Mouse (Mus musculus) retina, postnatal 1 day (tissue): ENCODE data around the gene Itga2b.

Experiments used
- DNase-seq: peaks from one replicate; pipeline ENCODE4 v3.0.0-alpha.2; 2012

Itga2b gene

DNA sequence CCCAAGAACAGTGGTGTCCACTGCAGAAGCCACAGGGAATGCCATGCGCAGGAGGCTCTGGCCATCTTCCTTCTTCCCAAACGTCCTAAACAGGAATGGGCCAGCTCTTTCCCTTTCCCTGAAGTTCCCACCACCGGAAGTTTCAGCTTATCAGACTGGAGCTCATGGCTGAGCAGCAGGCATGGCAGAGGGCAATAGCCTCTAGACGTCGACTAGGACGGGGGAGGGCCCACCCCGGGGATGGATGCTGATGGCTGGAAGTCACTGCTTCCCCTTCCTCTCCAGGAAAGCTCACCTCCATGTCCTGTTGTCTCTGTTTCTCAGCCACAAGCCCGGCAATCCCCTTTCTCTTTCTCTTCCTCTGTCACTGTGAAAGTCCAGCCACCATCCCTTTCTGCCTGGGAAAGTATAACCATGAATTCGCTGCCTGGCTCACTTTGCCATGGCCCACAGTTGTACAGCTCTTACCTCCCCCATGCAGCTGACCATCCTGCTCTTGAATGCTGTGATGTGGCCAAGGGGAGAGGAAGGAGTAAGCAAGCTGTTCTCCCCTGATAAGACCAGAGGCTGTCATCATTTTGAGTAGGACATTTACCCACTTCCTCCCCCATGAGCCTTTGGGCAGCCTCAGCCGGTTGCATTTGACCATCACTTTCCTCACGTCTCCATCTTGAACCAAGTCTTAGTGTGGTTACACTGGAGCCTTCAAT, at the start of gene Itga2b:
Itga2b (minus strand) TSS at position 475 of the 710 bp plus-strand sequence.
- no peak for DNase-seq

DNA sequence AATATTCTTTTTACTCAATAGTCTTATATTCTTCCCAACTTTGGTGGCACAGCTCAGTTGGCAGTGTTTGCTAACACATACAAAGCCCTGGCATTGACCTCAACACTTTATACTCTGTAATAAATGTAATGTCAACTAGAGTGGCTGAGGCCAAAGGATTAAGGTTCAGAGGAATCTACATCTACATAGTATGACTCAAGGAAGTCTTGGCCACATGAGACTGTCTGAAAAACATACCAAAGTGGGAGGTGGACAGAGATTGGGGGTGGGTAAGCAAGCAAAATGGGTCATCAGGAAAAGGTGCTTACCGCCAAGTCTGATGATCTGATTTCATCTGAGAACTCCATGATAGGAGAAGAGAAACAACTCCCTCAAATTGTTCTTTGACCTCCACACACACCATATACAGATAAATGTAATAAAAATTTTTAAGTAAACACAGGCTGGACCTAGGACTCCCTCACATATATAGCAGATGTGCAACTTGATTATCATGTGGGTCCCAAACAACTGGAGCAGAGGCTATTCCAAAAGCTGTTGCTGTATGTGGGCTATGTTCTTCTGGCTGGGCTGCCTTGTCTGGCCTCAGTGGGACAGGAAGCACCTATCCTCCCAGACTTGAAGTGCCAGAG, 45.0 kb upstream of the Itga2b start:
- DNase-seq: no peak

DNA sequence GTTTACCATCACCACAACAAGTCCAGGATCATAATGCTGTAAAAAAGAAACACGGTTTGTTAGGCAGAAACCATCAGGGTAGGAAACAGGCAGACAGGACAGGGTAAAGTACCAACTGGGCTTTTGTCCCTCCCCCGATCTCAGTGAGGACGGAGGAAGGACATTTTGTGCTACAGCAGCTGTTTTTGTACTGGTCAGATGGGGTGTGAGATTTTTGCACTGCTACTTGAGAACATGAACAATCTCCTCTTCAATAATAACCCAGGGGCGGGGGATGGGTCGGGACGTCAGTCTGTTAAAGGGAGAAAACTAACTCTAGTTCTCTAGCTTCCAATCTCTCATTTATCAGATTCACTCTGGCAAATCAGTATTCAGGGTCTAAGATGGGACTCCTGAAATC, 40.3 kb upstream of the Itga2b start:
- DNase-seq: no peak

DNA sequence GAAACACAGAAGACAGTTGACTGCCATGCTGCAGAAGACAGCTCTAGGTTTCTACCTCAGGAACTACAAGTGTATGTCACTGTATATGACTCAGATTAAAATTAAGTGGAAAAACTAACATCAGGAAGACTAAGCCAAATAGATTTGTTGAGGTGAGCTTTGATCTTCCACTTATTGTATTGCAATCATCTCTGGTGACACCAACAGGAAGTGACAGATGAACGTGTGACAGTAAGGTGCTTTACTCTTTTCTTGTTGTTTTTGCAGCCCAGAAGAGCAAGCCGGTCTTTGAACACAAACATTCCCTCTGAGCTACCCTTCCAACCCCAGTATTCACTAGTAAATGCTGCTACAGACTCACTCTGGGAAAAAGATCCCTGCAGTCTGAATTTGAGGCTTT, 26.8 kb upstream of the Itga2b start:
- DNase-seq: no peak

DNA sequence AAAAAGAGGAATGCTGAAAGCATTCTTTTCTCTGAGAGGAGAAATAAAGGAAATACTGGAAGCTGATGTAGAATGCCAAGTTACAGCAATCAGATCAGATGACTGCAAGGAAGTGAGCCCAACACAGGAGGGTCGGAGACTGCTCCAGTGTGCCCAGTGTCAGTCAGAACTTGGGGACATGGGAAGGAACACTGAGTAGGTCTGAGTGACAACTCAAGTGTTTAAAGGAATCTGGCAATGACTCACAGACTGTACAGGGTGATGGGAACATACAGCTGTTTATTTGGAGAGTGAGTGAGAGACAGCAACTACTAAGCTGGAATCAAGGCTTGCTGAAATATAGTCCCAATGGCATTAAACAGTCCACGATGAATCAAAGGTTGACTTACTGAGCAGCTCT, 26.3 kb upstream of the Itga2b start:
- no peak for DNase-seq

DNA sequence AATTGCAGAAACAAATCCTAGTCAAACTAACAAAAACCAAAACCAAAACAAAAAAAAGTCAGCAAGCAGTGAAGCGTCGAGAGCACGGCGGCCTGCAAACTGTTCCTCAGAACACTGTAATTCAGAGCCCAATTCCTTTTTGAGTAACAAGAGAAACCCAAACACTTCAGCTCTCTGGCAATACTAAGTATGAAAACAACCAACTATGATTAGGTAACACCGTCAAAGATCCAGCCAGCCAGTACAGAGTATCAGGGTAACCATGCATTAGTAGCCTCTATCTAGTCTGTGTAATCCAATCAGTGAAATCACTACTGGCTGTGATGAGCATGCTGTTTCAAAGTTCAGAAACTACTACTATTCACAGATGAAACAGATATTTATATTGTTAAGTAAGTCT, 25.8 kb upstream of the Itga2b start:
- DNase-seq: no peak

DNA sequence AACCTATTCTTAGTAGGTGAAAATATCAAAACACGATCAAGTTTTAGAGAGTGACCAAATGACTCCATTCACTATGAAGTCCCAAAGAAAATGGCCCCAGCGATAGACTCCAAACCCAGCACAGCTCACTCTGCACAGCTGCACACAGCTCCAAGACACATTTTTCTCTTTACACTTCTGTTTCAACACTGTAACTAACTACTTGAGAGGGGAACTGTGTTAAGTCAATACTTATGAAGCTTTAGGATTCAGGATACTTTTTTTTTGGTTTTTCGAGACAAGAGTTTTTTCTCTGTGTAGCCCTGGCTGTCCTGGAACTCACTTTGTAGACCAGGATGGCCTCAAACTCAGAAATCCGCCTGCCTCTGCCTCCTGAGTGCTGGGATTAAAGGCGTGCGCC, 25.2 kb upstream of the Itga2b start:
- no peak for DNase-seq

DNA sequence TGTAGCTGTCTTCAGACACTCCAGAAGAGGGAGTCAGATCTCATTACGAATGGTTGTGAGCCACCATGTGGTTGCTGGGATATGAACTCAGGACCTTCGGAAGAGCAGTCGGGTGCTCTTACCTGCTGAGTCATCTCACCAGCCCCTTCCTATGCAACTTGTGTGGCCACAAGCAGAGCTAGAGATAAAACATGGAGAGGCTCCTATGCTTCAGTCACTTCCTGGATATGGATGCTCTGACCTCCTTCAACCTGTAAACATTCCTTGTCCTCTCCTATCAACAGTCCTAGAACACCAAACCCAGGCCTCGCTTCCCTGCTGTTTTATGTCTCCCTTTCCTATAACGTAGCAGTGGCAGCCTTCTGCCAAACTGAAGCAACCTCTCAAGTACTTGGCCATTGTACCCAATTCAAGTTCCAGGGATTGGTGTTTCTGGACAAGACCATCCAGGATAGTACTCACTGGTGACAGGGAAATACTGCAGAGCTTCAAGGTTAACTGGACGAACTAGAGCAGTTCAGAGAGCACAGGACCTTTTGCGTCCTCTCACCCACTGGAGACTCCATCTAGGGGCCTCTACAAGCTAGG, 24.2 kb upstream of the Itga2b start:
- no peak for DNase-seq

DNA sequence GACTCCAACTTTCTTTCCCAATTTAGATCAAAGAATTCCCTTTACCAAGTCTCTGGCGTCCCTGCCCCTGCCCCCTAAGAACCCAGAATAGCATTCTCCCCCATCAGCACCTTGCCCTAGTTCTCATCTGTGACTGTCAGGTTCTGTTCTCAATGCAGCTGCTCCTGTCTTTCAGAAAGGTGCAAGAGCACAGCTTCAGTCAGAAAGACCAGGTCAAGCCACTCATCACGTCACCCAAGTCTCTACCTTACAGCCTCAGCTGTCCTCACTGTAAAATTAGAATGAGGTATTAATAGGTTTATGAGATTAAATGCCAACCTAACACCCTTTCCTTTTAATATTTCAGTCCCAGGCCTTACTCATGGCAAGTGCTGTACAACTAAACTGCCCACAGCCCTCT, 23.3 kb upstream of the Itga2b start:
- no peak for DNase-seq

DNA sequence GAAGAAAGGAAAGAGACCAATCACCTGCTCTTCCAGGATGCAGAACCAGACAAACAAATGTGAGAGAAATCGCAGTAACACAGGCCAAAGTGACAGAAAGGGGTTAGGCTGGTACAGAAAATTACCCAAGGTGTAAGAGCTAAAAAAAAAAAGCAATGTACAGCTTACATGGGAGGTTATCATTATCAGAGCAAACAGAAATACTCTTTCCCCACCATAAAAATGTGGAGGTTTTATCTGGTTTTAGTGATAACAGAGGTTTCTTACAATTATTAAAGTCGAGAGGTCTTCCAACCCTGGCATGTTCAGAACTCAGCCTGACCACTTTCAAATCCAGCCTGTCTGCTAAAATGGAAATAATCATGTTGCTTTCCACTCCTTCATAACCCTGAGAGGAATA, 18.0 kb upstream of the Itga2b start:
- DNase-seq: no peak

DNA sequence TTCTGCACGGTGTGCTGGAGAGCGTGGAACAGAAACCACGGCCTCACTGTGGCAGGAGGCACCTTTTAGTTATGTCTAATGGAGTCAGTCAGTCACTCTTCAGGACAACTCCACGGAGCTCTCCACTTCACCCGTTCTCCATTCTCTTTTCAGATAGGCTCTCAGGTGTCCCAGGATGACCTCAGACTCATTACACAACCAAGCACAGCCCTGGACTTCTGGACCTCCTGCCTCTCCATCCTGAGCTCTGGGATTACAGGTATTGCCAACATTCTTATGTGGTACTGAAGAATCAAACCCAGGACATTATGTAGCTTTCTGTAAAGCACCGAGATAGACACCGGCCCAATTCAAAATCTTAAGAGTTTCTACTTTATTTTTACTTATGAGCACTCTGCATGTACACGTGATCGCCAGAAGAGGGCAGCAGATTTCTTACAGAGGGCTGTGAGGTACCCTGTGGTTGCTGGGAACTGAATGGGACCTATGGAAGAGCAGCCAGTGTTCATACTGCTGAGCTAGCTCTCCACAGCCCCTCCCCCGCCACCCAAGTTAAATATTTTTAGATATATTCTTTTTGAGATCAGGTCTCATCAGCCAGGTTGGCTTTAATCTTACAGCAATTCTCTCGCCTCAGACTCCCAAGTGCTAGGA, 16.9 kb upstream of the Itga2b start:
- peak; percentile 81 for DNase-seq

DNA sequence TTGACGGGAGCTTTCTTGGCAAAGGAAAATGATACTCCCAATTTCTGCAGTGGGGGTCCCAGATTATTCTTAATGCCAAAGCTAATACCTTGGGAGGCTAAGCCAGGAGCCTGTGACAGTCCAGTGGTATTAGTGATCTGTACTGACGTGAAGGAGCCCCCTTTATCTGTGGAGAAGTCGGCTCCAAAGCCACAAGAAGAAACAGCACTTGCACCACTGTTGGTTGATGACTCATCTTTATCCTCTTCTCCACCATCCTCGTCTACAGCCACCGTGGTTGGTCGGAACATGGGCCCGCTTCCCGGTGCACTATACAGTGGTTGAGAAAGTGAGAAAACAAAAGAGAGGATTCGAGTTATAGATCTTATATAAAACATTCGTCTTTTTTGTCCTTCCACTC, 11.9 kb upstream of the Itga2b start:
- no peak for DNase-seq

DNA sequence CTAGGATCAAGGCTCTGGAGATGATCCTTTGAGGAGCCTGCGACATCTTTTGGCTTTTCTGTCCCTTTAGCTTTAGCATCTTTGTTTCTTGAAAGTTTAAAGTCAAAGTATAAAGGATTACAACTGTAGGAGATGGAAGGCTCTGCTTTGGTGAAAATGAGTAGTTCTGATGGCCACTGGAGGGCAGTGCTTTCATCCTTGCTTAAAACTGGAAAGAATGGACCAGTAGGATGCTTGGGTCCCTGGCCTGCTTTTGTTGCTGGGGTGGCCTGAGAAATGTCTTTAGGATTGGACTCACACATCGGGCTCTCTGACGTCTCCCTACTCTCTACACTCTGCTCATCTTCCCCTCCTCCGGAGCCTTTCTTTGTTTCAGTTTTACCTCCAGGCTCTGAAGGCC, 11.0 kb upstream of the Itga2b start:
- DNase-seq: no peak

DNA sequence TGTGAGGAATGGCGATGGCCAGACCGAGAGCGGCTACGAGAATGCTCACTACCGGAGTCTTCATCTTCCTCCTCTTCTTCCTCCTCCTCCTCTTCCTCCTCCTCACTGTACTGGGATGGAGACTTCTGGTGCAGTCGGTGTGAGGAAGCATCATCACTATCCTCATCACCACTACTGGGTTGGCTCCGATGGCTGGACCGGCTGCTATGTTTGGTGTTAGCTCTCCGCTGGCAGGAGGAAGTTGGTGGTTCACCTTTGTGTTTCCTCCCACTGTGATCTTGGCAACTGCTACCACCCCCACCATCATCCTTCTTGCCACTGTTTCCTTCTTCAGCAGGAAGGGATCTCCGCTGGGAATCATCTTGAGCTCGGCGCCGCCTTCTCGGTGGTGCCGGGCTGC, 10.2 kb upstream of the Itga2b start:
- DNase-seq: no peak

DNA sequence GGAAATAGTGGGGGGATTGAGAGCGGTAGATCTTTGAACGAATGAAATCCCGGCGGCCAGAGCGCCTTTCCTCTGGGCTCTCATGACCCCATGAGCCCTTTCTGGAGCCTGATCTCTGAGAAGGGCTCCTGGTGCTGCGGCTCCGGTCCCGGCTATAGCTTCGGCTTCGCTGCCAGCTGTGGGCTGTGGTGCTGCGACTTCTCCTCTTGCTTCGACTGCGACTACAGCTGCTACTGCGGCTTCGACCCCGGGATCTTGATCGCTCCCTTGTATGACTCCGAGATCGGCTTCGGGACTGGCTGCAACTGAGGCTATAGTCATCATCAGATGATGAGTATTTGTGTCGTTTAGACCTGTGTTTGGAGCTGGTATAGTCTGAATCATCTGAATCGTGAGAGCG, 9.7 kb upstream of the Itga2b start:
- no peak for DNase-seq

DNA sequence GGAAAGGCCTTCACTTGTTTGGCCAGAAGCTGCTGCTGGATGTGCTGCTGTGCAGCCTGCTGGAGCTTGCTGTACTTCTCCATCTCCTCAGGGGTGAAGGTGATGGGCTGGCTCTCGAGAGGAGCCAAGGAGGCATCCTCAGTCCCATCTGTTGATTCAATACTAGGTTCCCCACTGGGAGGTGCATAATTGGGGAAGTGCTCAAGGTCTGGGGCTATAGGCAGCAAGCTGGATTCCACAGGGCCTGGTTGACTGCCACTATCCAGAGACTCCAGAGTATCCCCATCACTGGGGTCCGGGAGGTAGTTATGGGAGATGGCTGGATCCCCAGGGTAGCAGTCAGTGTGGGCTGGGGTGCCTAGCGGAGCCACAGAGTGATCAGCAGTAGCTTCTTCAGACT, 8.7 kb upstream of the Itga2b start:
- DNase-seq: no peak

DNA sequence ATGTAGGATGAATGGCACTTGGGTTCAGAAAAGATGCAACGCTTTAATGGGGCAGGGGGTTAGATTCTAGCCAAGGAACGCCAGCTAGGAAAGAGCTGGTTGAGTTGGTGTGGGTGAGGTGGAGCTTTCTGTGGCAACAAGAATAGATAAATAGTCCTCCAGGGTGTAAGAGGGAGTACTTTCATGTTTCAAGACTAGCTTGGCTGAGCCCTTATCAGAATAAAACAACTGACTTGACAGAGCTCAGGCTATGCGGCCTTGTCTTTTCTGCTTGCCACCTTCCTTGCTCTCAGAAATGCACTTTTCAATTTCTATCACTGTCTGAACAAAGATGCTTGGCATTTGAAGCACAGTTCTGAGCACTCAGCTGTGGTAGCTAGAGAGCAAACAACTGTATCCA, 5.1 kb upstream of the Itga2b start:
- DNase-seq: no peak

DNA sequence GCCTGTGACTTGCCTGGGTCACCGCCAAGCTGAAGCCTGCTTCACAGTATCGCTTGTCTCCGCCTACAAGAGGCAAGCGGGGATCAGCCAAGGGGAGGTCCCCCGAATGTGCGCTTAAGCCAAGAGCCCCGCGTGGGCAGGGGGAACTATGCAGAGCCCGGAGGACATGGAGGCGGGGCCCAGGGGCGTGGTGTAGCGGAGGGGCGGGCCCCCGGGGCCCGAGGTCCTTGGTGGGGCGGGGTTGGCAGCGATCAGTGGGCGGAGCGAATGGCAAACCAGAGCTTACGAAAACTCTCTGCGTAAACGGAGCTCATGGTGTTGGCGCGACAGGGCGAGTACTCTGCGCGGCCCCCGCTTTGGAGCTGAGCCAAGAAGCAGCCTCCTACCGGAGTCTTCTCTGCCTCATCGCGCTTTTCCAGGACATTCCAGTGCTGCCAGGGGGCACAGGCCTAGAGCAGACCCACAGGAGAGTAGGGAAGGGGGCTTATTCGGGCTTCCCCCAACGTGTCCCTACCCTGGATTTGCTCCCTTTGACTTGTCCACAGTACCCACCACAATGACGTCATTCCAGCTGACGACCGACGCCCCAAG, 2.8 kb downstream of the Itga2b start:
- peak; percentile 95 for DNase-seq

DNA sequence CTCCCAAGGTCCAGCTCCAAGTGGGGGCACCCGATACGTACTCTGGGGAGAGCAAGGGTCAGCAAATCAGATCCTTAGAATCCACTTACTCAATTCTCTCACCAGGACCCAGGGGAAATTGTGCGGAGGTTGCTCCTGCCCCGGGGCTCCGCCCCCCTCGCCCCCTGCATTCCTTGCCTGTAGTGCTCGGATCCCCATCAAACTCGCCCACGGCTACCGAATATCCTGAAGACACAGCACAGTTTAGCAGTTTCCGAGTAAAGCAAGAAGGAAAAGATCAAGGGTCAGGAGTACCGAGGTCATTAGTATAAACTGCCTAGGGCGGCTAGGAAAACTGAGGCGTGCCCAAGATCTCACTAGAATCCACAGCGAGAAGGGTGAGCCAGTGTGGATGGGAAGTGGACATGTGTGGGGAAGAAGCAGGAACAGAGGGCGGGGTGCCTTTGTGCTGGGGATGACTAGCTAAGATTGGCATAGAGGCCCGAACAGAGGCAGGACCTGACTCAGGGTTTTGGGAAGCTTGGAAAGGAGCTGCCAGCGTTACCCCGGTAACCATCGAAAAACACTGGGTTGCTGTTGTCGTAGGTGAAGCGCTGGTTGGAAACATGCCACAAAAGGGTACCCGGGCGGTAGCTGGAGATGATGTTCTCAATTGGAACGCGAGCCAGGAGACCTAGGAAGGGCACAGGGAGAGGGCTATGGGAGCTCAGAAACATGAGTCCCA, 4.0 kb downstream of the Itga2b start:
- peak; percentile 63 for DNase-seq

DNA sequence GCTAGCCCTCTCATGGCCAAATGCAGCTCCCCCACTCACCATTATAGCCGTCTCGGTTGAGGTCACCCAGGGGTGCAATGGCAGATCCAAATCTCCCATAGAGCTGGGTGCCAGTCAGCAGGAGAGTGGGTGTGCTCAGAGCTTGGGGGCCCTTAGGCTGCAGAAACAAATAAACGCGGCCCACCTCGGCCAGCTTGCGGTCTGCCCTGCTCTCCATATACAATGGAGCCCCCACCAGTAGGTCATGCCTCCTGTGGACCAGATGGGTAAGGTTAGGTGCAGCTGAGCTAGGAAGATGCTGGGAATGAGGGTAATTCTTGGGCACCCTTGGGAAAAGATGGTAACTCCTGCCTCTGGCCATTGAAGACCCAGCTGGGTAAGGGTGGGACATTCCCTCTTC, 5.0 kb downstream of the Itga2b start:
- DNase-seq: no peak

DNA sequence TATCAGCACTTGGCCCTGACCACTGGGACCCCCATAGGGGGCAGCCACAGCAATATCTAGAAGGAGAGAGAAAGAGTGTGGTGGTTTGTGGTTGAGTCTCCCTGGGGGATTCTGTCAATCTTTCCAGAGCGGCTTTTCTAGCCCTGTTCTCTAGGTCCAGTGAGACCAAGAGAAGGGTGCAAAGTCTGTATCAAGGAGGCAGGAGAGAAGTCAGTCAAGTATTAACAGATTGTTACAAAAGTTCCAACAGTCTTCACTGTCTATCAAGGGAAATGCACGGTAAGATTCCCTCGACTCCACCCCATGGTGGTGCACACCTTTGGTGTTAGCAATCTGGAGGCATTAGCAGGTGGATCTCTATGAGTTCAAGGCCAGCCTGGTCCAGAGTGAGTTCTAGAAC, 8.2 kb downstream of the Itga2b start:
- DNase-seq: no peak

DNA sequence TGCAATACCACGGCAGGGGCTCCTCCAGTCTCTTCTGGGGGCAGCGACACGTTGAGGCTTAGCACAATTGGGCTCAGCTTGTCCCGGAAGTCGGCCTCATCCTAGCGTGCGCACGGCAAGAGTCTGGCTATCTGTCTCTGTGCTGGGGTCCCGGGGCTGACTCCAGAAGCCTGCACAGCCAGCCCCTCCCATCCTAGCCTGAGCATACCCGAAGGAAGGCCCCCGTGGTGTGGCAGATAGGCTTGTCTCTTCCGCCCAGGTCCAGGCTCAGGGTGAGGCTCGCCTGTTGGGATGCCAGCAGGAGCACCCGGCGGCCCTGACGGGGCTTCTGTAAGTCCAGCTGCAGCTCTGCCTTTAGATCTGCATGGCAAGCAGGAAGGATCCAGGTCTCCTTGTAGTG, 9.4 kb downstream of the Itga2b start:
- no peak for DNase-seq
